Mouse (Mus musculus) hindbrain, embryonic 11.5 days (tissue): ENCODE results near the gene Adora2a. TPM values are rescaled to one million over a fixed set of nuclear protein-coding genes. Genes with fewer than 3 reads are reported as not detected.
"Not testable (repeated sequence)": the region's sequence is repeated elsewhere in the genome, so short reads cannot be mapped to it uniquely, and the experiment has no call there.

ENCODE experiments used
- ATAC-seq: fragments of 200-750 bp; cut with Nextera tagmentation; 2 replicates; pipeline ENCODE4 v1.8.0; 2017; ENCODE audit warnings: mild to moderate bottlenecking, moderate TSS enrichment, moderate library complexity; ENCODE audit not compliant: low FRiP score
- DNase-seq: peaks from one replicate; pipeline ENCODE4 v3.0.0-alpha.2; 2015; ENCODE audit warnings: low spot score
- H3K27ac ChIP-seq: fragments of 300-500 bp; sonication (generic); 2 replicates; pipeline ENCODE4 v1.5.1; 2014; ENCODE audit warnings: mild to moderate bottlenecking, low read depth, low read length
- H3K27me3 ChIP-seq: fragments of 300-500 bp; sonication (generic); 2 replicates; pipeline ENCODE4 v1.6.1; 2014; ENCODE audit warnings: mild to moderate bottlenecking, low read length, moderate library complexity, mixed read lengths; ENCODE audit not compliant: control insufficient read depth, insufficient read depth
- H3K36me3 ChIP-seq: fragments of 300-500 bp; sonication (generic); 2 replicates; pipeline ENCODE4 v1.6.1; 2014; ENCODE audit warnings: mild to moderate bottlenecking, low read length, moderate library complexity, mixed read lengths; ENCODE audit not compliant: control insufficient read depth, insufficient read depth
- H3K4me1 ChIP-seq: fragments of 300-500 bp; sonication (generic); replicated peaks from 2 replicates; pipeline ENCODE4 v1.6.1; 2014; ENCODE audit warnings: low read length, mixed read lengths; ENCODE audit not compliant: control insufficient read depth, insufficient read depth
- H3K4me2 ChIP-seq: fragments of 300-500 bp; sonication (generic); replicated peaks from 2 replicates; pipeline ENCODE4 v1.6.1; 2014; ENCODE audit warnings: mild to moderate bottlenecking, low read depth, low read length
- H3K4me3 ChIP-seq: fragments of 300-500 bp; sonication (generic); 2 replicates; pipeline ENCODE4 v1.5.1; 2014; ENCODE audit warnings: low read depth, low read length
- H3K9ac ChIP-seq: fragments of 300-500 bp; sonication (generic); 2 replicates; pipeline ENCODE4 v1.6.1; 2014; ENCODE audit warnings: low read depth, low read length
- H3K9me3 ChIP-seq: fragments of 300-500 bp; sonication (generic); 2 replicates; pipeline ENCODE4 v1.6.1; 2016; ENCODE audit warnings: low read length; ENCODE audit not compliant: control insufficient read depth
- WGBS: fragments of 180-500 bp; shearing (Covaris S2); extraction: QIAGEN DNeasy Blood & Tissue Kit; methylation state at CpG from one replicate; pipeline ENCODE4 v1.1.7; 2014; 5-methylcytosine and 5-hydroxymethylcytosine counted together
- polyA plus RNA-seq: library from polyadenylated mRNA; unstranded; fragments of >200 nt; fragmentation: Nextera tagmentation; extraction: Ambion mirVana; gene quantifications from 2 replicates; pipeline ENCODE4 v1.2.1, GENCODE M21; 2014

Gene Adora2a
- polyA plus RNA-seq, 1 experiment from 2014 or later: 5.0 TPM

DNA sequence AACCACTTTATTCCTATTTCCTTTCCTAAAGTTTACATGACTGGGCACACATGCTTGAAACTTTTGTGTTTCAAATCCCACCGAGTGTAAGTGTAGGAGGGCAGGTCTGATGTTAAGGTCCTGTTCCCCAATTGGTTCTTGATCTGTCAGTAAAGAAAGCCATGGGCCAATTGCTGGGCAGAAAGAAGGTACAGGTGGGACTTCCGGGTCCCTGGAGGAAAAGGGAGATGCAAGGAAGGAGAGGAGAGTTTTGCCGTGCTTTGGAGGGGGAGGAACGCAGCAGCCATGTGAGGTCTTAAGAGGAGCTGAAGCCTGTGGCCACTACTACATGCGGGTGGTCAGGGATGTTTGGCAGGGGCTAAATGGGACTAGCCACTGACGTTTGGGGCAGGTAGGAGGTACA is 48.6 kb downstream of the Adora2a start:
- H3K4me3 ChIP-seq: no peak overlapping the region
- H3K27me3 ChIP-seq: no peaks in the 10 kb centered on the region
- H3K9ac ChIP-seq: no peak overlapping the region
- H3K36me3 ChIP-seq: no peaks in the 10 kb centered on the region
- no peak overlapping the region for H3K27ac ChIP-seq
- ATAC-seq (no peak), DNase-seq (no peak)
- no peaks in the 10 kb centered on the region for H3K9me3 ChIP-seq
- H3K4me2 ChIP-seq: no peak overlapping the region
- no peaks in the 10 kb centered on the region for H3K4me1 ChIP-seq
- 60% methylated on average over 6 of the region's 6 CpGs for WGBS

DNA sequence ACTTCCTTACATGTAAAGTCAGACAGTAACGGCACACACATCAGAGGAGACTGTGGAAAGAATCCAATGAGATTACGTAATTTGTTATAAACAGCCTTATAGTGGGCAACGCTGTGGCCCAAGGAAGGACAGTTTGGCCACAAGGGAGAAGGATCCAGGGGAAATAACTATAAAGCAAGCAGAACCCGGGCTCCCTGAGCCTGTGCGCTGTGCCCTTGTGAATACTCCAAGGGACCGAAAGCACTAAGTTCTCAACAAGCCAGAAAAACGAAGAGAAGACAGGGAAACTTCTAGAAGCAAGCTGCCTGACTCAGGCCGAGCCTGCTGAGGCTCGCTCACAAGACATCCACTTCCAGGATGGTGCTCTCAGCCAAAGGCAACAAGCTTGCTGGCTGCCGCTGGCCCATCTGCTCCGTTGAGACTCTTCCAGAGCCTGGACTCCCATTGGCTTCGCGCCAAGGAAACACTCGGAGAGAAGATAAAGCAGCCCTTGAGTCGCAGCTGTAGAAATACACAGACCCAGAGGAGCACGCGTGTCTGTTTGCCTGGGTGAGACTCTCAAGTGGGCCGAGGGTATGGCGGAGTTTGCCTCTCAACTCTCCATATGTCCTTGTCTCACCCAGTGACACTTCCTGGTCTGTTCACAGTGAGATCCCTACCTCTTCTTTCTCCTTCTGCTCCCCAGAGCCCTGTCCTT is 57.1 kb downstream of the Adora2a start:
- not testable (repeated sequence) for H3K27me3 ChIP-seq, DNase-seq, H3K4me2 ChIP-seq, H3K4me1 ChIP-seq, H3K4me3 ChIP-seq, H3K27ac ChIP-seq, H3K36me3 ChIP-seq, ATAC-seq, H3K9ac ChIP-seq, H3K9me3 ChIP-seq
- 96% methylated on average over 11 of the region's 19 CpGs for WGBS

DNA sequence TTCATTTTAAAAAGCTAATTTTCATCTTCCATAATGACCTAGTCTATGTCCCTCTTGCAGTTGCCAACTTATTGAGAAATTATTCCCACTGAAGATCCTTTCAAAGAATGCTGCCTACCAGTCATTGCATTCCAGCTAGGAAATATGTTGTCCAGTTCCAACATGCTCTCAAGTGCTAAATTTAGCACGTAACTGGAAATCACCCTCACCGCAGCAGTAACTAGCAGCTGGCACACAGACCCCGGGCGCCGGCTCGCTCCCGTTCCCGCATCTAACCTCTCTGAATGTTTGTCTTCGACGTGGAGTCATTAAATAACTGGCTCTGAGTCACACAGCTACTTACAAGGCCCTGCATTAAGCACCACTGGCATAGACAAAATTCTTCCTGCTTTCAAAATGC is 62.0 kb downstream of the Adora2a start:
- Histone ChIP-seq H3K27ac (no peak overlapping the region), H3K36me3 (no peaks in the 10 kb centered on the region), H3K9ac (no peak overlapping the region), H3K4me1 (no peaks in the 10 kb centered on the region), H3K9me3 (no peaks in the 10 kb centered on the region), H3K27me3 (no peaks in the 10 kb centered on the region), H3K4me2 (no peak overlapping the region), H3K4me3 (no peak overlapping the region)
- ATAC-seq (no peak), DNase-seq (no peak)
- 89% methylated on average over 10 of the region's 10 CpGs for WGBS

Other genes starting within 250 kb of the Adora2a start
- gene Specc1l, start 104.8 kb upstream of the Adora2a start, polyA plus RNA-seq: 21.5 and 27.3 TPM in 2 replicates
- gene Upb1, start 84.2 kb downstream of the Adora2a start, polyA plus RNA-seq: 0.11 TPM in 1 of 2 replicates, not detected in the other
- 180 and 205 TPM in 2 replicates for gene Snrpd3, start 200.7 kb downstream of the Adora2a start, polyA plus RNA-seq
- 26.7 and 29.8 TPM in 2 replicates for gene Gucd1, start 201.1 kb downstream of the Adora2a start, polyA plus RNA-seq
- gene Lrrc75b, start 243.5 kb downstream of the Adora2a start, polyA plus RNA-seq: 4.8 and 6.2 TPM in 2 replicates
- 1.7 and 2.2 TPM in 2 replicates for gene Ggt1, start 244.7 kb downstream of the Adora2a start, polyA plus RNA-seq